Mouse (Mus musculus) heart, adult 2 months (tissue): ENCODE measurements around the gene Bmp5. TPM values are rescaled to one million over a fixed set of nuclear protein-coding genes. Genes with fewer than 3 reads are reported as not detected.

Source experiments
- DNase-seq, 2 experiments: peaks; one replicate each; pipeline ENCODE4 v3.0.0; 2021
- H3K27ac ChIP-seq: fragments of 200-600 bp; 2 replicates; pipeline ENCODE4 v1.8.1; 2022
- H3K27me3 ChIP-seq: fragments of 200-500 bp; 2 replicates; pipeline ENCODE4 v1.6.1; 2012; ENCODE audit warnings: mild to moderate bottlenecking, low read length, inconsistent platforms, mixed read lengths; ENCODE audit not compliant: control insufficient read depth, insufficient read depth
- H3K36me3 ChIP-seq: fragments of 200-500 bp; 2 replicates; pipeline ENCODE4 v1.6.1; 2012; ENCODE audit warnings: low read length, inconsistent platforms; ENCODE audit not compliant: control insufficient read depth, insufficient read depth
- H3K4me1 ChIP-seq: fragments of 200-500 bp; 2 replicates; pipeline ENCODE4 v1.6.1; 2011; ENCODE audit warnings: low read length; ENCODE audit not compliant: control insufficient read depth, insufficient read depth
- H3K4me3 ChIP-seq: fragments of 200-600 bp; 2 replicates; pipeline ENCODE4 v1.8.1; 2022
- H3K79me2 ChIP-seq: fragments of 200-500 bp; replicated peaks from 2 replicates; pipeline ENCODE4 v1.6.1; 2012; ENCODE audit warnings: mild to moderate bottlenecking, inconsistent platforms, low read length, moderate library complexity, mixed read lengths; ENCODE audit not compliant: control insufficient read depth, insufficient read depth
- H3K9ac ChIP-seq: fragments of 200-500 bp; 2 replicates; pipeline ENCODE4 v1.6.1; 2012; ENCODE audit warnings: low read depth, mild to moderate bottlenecking, control low read depth, inconsistent platforms, low read length, mixed read lengths
- CTCF ChIP-seq: fragments of 200-600 bp; IDR thresholded peaks from 2 replicates; pipeline ENCODE4 v1.8.1; 2022; ENCODE audit warnings: antibody characterized with exemption, mild to moderate bottlenecking, moderate library complexity
- EP300 ChIP-seq: fragments of 200-500 bp; IDR thresholded peaks from 2 replicates; pipeline ENCODE4 v1.6.1; 2011; ENCODE audit warnings: low read depth, low read length, control low read depth; ENCODE audit not compliant: insufficient read depth
- POLR2A ChIP-seq: fragments of 200-500 bp; IDR thresholded peaks from 2 replicates; pipeline ENCODE4 v1.6.1; 2011; ENCODE audit warnings: mild to moderate bottlenecking, low read depth, low read length, control low read depth; ENCODE audit not compliant: insufficient read depth
- WGBS: fragments of 180-500 bp; shearing (Covaris S2); methylation state at CpG from one replicate; pipeline ENCODE4 v1.1.7; 2018; 5-methylcytosine and 5-hydroxymethylcytosine counted together
- intact Hi-C: fragments of 180-260 bp; cut with DNase I; formaldehyde crosslinking; loops from one replicate; pipeline ENCODE4 v1.15.1; 2025
- polyA plus RNA-seq: library from polyadenylated mRNA; depleted of rRNA; stranded (reverse); fragments of >200 nt; gene quantifications from 2 replicates; pipeline ENCODE4 v1.2.3, GENCODE M21; 2012
- total RNA-seq, 2 experiments: library from RNA; stranded (reverse); gene quantifications; 2 replicates each; pipeline ENCODE4 v1.2.3; 2021

Bmp5 gene
- total and polyA plus RNA-seq, 3 experiments: 0.43 to 0.68 (median 0.65) TPM

GRCm38 (mm10) chr9:75886801-75887544 is 111.8 kb downstream of the Bmp5 start:
- Histone ChIP-seq H3K9ac (no peak overlapping the region), H3K4me3 (no peak overlapping the region), H3K27ac (no peak overlapping the region), H3K27me3 (no peaks in the 10 kb centered on the region), H3K79me2 (no peaks in the 10 kb centered on the region), H3K36me3 (no peaks in the 10 kb centered on the region), H3K4me1 (no peaks in the 10 kb centered on the region)
- intact Hi-C loops: no loop called here
- TF ChIP-seq EP300: no peak
- TF ChIP-seq POLR2A: no peak
- TF ChIP-seq CTCF: no peak
- WGBS: 95% methylated on average over 7 of the region's 7 CpGs
- DNase-seq: no peak

GRCm38 (mm10) chr9:75896918-75897317 is 121.8 kb downstream of the Bmp5 start:
- Histone ChIP-seq H3K4me1 (no peaks in the 10 kb centered on the region), H3K36me3 (no peaks in the 10 kb centered on the region), H3K9ac (no peak overlapping the region), H3K27me3 (no peaks in the 10 kb centered on the region), H3K27ac (no peak overlapping the region), H3K4me3 (no peak overlapping the region), H3K79me2 (no peaks in the 10 kb centered on the region)
- TF ChIP-seq POLR2A (no peak), CTCF (no peak), EP300 (no peak)
- WGBS: 83% methylated on average over 8 of the region's 8 CpGs
- no peak for DNase-seq
- intact Hi-C loops: no loop called here

DNA sequence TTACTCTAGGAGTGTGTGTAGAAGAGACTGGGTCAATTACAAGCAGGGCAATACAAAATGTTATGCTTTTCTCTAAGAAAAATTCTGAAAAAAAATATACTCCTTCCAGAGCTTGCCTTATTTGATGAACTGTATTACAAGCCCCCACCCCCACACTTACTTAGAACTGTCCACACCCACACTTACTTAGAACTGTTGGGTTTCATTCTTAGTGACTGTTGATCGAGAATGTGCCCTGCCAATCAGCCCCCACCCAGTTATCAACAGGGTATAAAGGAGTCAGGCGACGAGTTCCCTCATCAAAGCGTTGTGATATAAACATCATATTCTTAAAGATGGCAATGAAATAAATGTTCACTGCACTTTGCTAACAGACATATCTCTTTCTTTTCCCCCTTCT is 122.9 kb downstream of the Bmp5 start:
- 77% methylated on average over 4 of the region's 4 CpGs for WGBS
- DNase-seq: no peak
- intact Hi-C loops: no loop called here
- H3K79me2 ChIP-seq: no peaks in the 10 kb centered on the region
- H3K4me3 ChIP-seq: no peak overlapping the region
- no peaks in the 10 kb centered on the region for H3K4me1 ChIP-seq
- no peaks in the 10 kb centered on the region for H3K36me3 ChIP-seq
- no peaks in the 10 kb centered on the region for H3K27me3 ChIP-seq
- TF ChIP-seq CTCF (no peak), EP300 (no peak), POLR2A (no peak)
- no peak overlapping the region for H3K9ac ChIP-seq
- no peak overlapping the region for H3K27ac ChIP-seq

- intact Hi-C loops: loop anchor here (10.0 kb wide), 1 partner anchor 136 kb away; no protein-coding TSS in a partner anchor
- Histone ChIP-seq H3K9ac (no peak overlapping the region), H3K27ac (no peak overlapping the region), H3K4me1 (no peaks in the 10 kb centered on the region), H3K4me3 (no peak overlapping the region), H3K79me2 (no peaks in the 10 kb centered on the region), H3K27me3 (no peaks in the 10 kb centered on the region), H3K36me3 (no peaks in the 10 kb centered on the region)
- TF ChIP-seq POLR2A: no peak
- TF ChIP-seq CTCF: no peak
- no peak for TF ChIP-seq EP300
- WGBS: 76% methylated on average over 9 of the region's 9 CpGs
- DNase-seq: no peak
These were observed 126.1 kb downstream of the Bmp5 start for GRCm38 (mm10) chr9:75901219-75901618.

DNA sequence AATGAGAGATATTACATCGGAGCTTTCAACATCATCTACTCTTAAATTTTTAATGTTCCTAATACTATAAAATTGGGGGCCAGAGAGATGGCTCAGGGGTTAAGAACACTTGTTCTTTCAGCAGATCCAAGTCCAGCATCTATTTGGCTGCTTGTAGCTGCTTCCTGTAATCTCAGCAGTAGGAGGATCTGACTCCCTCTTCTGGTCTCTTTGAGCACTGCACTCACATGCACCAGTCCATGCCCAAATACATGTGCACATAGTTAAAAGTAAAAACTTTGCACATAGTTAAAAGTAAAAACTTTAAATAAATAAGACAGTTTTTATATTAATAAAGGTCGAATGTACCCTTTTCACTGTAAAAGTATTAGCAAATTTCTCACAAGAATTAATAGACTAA is 130.3 kb downstream of the Bmp5 start:
- intact Hi-C loops: loop anchor here (10.0 kb wide), 1 partner anchor 141 kb away; no protein-coding TSS in a partner anchor
- Histone ChIP-seq H3K27ac (no peak overlapping the region), H3K9ac (no peak overlapping the region), H3K4me3 (no peak overlapping the region), H3K4me1 (no peaks in the 10 kb centered on the region), H3K27me3 (no peaks in the 10 kb centered on the region), H3K36me3 (no peaks in the 10 kb centered on the region), H3K79me2 (no peaks in the 10 kb centered on the region)
- WGBS: 55% methylated on average over 2 of the region's 2 CpGs
- peak; percentile 47 for TF ChIP-seq CTCF
- no peak for TF ChIP-seq EP300
- DNase-seq: no peak

GRCm38 (mm10) chr9:75910112-75910799 is 135.1 kb downstream of the Bmp5 start:
- Histone ChIP-seq H3K36me3 (no peaks in the 10 kb centered on the region), H3K4me1 (no peaks in the 10 kb centered on the region), H3K4me3 (no peak overlapping the region), H3K27me3 (no peaks in the 10 kb centered on the region), H3K9ac (no peak overlapping the region), H3K27ac (peak overlapping the region; percentile 42), H3K79me2 (no peaks in the 10 kb centered on the region)
- intact Hi-C loops: loop anchor here (10.0 kb wide), 1 partner anchor 185 kb away; no protein-coding TSS in a partner anchor
- DNase-seq: peak; percentile 71 to 82
- TF ChIP-seq CTCF (no peak), EP300 (peak; percentile 86)
- 21% methylated on average over 7 of the region's 7 CpGs for WGBS
